Mouse (Mus musculus): ENCODE data around the gene Ddx42. TPM values are rescaled to one million over a fixed set of nuclear protein-coding genes. Genes with fewer than 3 reads are reported as not detected.
"Not testable (repeated sequence)": the region's sequence is repeated elsewhere in the genome, so short reads cannot be mapped to it uniquely, and the experiment has no call there.

Ddx42 gene
- total RNA-seq, 2 experiments from 2014 or later: 42.8 to 44.2 TPM

GRCm38 (mm10) chr11:106201337-106202122 is 15.2 kb upstream of the Ddx42 start:
- no peak for DNase-seq

DNA sequence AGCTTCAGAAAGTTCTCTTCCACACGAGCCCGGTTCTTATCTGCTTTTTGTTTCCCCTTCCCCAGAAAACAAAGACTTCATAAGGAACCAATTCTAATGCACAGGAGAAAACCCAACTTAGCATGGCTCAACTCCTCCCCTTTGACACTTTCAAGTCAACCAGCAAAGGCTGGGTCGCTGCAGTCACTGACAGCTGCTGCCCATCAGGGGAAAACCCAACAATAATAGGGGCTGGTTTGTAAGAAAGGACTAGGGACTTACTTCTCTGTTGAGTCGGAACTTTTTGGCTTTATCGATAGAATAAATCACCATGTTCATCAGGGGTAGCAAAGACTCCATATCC is 14.6 kb upstream of the Ddx42 start, which contains the start of gene Strada:
Gene Strada, minus strand, starts transcription at position 46 of the 343 bp plus-strand sequence.
- DNase-seq: no peak

GRCm38 (mm10) chr11:106212771-106213170 is 4.0 kb upstream of the Ddx42 start:
- peak; percentile 37 for DNase-seq

- no peak for DNase-seq
These were observed 1.9 kb upstream of the Ddx42 start for GRCm38 (mm10) chr11:106214856-106215255.

DNA sequence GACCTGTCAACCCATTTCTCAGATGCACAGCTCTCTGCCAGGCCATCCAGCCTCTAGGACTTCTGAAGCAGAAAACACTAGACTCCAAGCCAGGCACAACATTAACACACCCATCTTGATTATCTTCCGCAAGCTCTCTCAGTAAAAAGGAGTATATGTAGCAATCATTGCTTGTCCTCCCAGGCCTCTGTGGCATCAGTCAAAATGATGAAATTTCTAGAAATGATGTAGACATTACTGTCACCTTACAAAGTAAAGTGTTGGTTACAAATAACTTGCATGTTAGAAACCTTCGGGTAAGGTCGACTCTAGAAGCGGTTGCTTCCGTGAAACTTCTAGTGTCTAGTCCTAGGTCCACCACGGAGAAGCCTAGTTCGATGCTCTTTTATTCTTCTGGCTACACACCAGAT is 1.3 kb upstream of the Ddx42 start:
- DNase-seq: no peak

DNA sequence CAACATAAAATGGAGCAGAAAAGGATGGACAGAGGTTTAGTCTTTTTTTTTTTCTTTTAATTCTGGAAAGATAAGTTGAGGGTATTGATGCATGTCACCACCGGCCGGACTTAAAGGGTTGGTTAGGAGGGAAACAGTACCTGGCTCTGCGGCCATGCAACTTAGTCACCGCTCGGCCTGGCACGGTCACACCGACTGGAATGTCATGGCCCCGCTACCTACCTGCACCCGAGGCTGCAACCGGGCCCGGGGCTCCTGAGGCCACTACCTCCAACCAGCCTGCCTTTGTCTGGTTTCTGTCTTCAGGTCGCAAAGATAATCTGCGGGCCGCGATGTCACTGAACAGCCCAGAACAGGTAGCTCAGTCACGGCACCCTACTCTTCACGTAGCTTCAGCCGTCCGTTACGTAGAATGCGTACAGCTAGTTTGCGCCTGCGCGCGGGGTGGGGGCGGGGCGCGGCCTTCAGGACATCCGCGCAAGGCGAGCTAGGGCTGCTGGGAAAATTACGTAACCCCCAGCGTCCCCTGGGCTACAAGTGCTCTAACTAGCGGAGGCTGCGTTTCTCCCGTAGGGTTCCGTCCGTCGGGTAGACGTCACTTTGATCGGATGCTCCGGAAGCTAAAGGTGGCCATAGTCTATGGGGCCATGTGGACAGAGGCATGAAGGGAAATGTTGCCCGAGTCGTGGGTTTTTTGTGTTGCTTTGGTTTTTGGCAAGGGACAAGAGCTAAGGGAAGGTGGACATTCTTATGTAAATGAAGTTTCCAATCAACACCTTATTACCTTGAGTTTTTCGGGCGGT is 598 bp upstream of the Ddx42 start, which contains the start of gene Ccdc47:
Gene Ccdc47, minus strand, starts transcription at position 418 of the 803 bp plus-strand sequence.
- DNase-seq: peak; percentile 94

- DNase-seq: no peak
These were observed 3.9 kb downstream of the Ddx42 start for GRCm38 (mm10) chr11:106220603-106221002.

DNA sequence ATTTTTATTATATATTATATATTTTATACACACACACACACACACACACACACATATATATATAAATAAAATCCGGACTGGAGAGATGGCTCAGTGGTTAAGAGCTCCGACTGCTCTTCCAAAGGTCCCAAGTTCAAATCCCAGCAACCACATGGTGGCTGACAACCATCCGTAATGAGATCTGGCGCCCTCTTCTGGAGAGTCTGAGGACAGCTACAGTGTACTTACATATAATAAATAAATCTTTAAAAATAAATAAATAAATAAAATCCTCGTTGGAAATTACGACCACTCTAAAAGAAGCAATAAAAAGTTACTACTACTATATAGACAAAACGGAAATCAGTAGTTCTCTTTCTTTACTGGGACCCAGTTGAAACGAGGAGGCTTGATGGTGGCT is 17.3 kb downstream of the Ddx42 start:
- DNase-seq: not testable (repeated sequence)

- DNase-seq: no peak
These were observed 30.1 kb downstream of the Ddx42 start for GRCm38 (mm10) chr11:106246834-106247233.

GRCm38 (mm10) chr11:106249326-106249725 is 32.6 kb downstream of the Ddx42 start:
- DNase-seq: no peak

DNA sequence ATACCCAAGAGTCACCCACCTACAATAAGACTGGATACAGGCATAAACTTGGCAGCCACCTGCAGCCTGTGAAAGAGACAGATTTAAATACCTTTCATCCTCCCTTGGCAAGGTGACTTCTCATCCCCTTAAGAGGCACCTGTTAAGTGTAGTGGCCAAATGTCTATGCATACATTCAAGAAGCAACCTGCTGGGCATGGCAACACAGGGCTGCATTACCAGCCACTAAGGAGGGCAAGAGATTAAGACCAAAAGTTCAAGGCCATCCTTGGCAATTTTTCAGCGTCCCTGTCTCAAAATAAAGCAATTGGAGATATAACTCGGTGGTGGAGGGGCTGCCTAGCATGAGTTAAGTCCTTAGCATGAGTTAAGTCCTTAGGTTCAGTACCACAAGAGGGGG is 38.0 kb downstream of the Ddx42 start:
- DNase-seq: no peak

- peak; percentile 43 for DNase-seq
These were observed 38.4 kb downstream of the Ddx42 start for GRCm38 (mm10) chr11:106255174-106255573.

GRCm38 (mm10) chr11:106255685-106256451 is 39.1 kb downstream of the Ddx42 start, which contains the start of the genes Ftsj3 and Psmc5:
TSS of gene Ftsj3 (minus strand) at chr11:106256079.
TSS of gene Psmc5 (plus strand) at chr11:106256154.
- DNase-seq: peak; percentile 99

DNA sequence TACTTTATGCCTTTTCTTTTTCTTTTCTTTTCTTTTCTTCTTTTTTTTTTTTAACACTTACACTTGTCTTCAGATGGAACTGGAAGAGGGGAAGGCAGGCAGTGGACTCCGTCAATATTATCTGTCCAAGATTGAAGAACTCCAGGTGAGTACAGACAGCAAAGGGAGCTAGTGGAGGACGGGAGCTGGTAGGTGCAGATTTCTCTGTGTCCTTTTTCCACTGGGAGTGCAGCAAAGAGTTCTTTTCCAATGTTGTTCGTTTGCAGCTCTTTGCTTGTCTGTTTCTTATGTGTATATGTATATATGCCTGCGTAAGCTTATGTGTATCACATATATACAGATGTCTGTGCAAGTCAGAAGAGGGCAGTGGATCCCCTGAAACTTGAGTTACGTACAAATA is 40.0 kb downstream of the Ddx42 start:
- DNase-seq: no peak

DNA sequence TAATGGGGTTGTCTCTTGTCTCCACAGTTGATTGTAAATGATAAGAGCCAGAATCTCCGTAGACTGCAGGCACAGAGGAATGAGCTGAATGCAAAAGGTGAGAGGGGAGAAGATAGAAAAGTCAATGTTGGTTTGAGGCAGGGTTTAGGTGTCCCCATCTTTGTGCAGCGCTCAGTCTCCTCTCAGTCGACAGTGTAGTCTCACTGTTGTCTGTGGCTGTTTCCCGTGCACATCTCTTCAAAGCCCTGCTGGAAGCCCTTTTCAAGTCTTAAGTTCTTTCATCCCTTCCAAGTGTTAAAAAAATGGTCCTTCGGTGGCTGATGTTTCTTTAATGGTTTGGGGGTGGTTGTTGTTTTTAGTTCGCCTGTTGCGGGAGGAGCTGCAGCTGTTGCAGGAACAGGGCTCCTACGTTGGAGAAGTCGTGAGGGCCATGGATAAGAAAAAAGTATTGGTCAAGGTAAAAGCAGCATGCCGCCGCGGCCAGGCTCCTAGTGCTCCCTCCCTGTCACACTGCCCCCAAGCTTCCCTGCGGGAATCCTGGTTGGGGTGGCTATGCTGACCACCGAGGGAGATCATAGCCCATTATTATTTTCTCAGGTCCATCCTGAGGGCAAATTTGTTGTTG is 44.2 kb downstream of the Ddx42 start:
- no peak for DNase-seq

DNA sequence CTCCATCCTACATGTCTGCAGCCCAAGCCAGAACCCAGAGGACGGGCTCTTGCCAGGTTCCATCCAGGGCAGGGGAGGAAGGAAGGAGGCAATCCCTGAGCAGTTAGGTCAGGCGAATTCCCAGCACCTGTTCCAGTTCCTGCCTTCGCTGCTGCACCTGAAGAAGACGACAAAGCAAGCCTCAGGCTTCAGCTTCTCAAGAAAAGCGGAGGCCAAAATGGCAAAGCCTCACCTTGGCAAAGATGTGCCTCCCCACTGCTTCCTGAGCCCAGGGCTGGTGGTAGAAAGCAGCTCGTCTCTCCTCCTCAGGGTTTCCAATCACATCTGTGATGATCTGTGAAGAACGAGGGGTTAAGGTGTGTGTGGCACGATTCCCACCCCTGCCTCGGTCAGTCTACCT is 47.2 kb downstream of the Ddx42 start:
- DNase-seq: no peak

- DNase-seq: no peak
These were observed 48.3 kb downstream of the Ddx42 start for GRCm38 (mm10) chr11:106264988-106265387.

DNA sequence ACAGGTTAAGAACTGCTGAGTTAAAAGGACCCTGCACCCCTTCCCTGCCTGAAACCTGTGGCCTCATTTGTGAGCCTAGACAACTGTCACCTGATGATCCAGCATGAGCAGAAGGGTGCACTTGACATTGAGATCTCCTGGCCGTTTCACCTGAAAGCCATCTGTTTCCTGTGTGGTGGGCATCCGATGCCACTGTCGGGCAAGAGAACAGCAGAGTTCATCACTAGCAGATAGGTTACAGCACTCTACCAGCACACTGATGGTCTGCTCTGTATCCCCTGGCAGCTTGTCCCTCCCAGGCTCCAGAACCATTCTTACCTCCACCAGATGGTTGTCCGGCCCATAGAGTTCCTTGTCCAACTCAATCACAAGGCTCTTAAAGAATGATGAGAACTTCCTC is 48.8 kb downstream of the Ddx42 start:
- no peak for DNase-seq

GRCm38 (mm10) chr11:106266431-106266830 is 49.7 kb downstream of the Ddx42 start:
- DNase-seq: no peak

DNA sequence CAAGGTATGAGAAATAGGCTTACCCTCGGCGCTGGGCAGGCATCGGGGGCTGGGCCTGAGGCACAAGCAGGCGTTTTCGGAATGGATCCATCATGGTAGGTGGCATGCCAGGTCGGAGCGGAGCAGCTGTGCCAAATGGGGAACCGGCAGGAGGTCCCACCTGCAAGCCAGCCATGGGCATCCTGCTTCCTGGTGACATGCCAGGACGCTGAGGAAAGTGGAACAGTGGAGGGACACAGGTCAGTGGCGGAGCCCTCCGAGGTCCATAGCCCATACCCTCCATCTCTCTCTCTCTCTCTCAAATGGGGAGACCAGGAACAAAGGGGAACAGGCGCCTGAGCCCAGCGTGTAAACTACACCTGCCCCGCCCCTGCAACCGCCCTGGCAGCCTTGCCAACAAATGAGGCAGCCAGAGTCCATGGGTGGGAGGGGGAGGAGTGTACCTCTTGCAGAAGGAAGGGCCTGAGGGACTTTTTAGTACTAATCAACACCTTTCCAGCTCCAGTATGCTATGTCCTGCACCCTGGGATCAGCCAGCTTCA is 50.7 kb downstream of the Ddx42 start:
- peak; percentile 39 for DNase-seq

- no peak for DNase-seq
These were observed 51.1 kb downstream of the Ddx42 start for GRCm38 (mm10) chr11:106267871-106268270.

Data from heart, postnatal 4 days (tissue).